In the genomic region with DNA sequence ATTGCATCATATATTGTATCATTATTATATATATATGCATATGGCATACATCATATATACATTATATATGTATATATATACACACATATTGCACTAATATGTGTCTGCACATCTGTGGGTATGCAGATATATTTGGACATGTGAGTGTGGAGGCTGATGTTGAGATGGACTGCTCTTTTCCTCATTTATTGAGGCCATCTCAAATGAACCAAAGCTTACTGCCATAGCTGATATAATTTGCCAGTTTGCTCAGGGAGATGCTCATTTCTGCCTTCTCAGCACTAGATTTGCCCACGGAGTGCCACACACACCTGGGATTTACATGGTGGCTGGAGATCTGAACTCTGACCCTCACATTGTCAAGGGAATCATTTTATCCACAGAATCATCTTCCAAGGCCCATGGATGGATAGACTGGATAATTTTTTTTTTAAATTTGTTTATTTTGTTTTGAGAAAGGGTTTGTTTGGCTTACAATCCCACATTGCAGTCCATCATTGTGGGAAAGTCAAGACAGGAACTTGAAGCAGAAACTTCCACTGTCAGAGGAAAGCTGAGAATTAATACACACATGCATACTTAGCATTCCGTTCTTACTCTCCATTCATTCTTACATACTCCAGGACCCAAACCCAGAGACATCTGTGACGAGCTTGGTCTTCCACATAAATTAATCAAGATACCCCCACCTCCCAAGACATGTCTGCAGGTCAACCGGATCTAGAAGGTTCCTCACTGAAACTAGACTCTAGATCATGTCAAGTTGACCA, we compare ENCODE assay signal across 19 mouse cellular contexts.
DNase-seq lines count a peak whose midpoint lies in the region; ATAC-seq and TF ChIP-seq lines count a peak whose summit lies in the region.
"Had no signal": no experiment of that assay in that cellular context is flagged by ENCODE, and none has a peak within 500 bp of the region (broad histone marks: within the 10 kb centered on the region; RNA-seq: fewer than 3 reads in every experiment).

No protein-coding gene starts in this region.

- peak; percentile 79 for DNase-seq in midbrain, embryonic 11.5 days (ENCODE audit: low spot score, missing footprints)
- DNase-seq in c-Kit-positive CD71-negative TER-119-negative erythroid progenitor cells, embryonic 14.5 days (ENCODE audit: low read depth), result peak; percentile 3
- peak; percentile 26 for DNase-seq in hindlimb bud, embryonic 11.5 days (ENCODE audit: extremely low spot score, low read depth, low spot score)
- no peak for DNase-seq in kidney, adult 8-10 months
- no peak for DNase-seq in thymus, adult 2 months
- DNase-seq: adrenal gland, adult 2 months; adrenal gland, postnatal 10 days; adrenal gland, postnatal 25 days; cerebellum, adult 11-12 months; cerebellum, adult 2 months; cerebellum, adult 9-10 months; cerebellum, postnatal 10 days; cerebellum, postnatal 25 days had no signal

- no peak for ATAC-seq in midbrain, embryonic 11.5 days (ENCODE audit: low FRiP score)
- ATAC-seq in midbrain, embryonic 15.5 days (replicated peaks), result no peak
- ATAC-seq in forebrain, embryonic 16.5 days, result no peak
- ATAC-seq: forebrain, embryonic 13.5 days; forebrain, embryonic 15.5 days had no signal

- TF ChIP-seq CTCF in thymus, adult 2 months (IDR thresholded peaks at IDR 0.05; ENCODE audit: borderline replicate concordance, control insufficient read depth, extremely low read depth, insufficient read depth, low read length, poor library complexity), result no peak

- no peak overlapping the region for H3K9ac ChIP-seq in midbrain, embryonic 11.5 days (ENCODE audit: low read length)
- no peak overlapping the region for H3K9ac ChIP-seq in midbrain, embryonic 15.5 days
- H3K9ac ChIP-seq in forebrain, embryonic 16.5 days (replicated peaks; ENCODE audit: low read depth, low read length), result no peak overlapping the region
- H3K9ac ChIP-seq: embryonic facial prominence, embryonic 12.5 days; forebrain, embryonic 13.5 days; forebrain, embryonic 15.5 days had no signal

- no peak overlapping the region for H3K4me2 ChIP-seq in midbrain, embryonic 11.5 days
- H3K4me2 ChIP-seq in midbrain, embryonic 15.5 days, result no peak overlapping the region
- no peak overlapping the region for H3K4me2 ChIP-seq in forebrain, embryonic 16.5 days (ENCODE audit: low read length)
- H3K4me2 ChIP-seq: embryonic facial prominence, embryonic 12.5 days; forebrain, embryonic 13.5 days; forebrain, embryonic 15.5 days had no signal

- no peaks in the 10 kb centered on the region for H3K4me1 ChIP-seq in midbrain, embryonic 11.5 days (ENCODE audit: control insufficient read depth, insufficient read depth, low read length)
- H3K4me1 ChIP-seq in midbrain, embryonic 15.5 days, result peaks cover 3% of the 10 kb centered on the region; the same call in 1 of the 2 replicates
- H3K4me1 ChIP-seq in forebrain, embryonic 16.5 days (replicated peaks; ENCODE audit: control insufficient read depth, insufficient read depth, low read length), result peaks cover 3% of the 10 kb centered on the region; the same call in 1 of the 2 replicates
- no peaks in the 10 kb centered on the region; the same call in 1 of the 2 replicates for H3K4me1 ChIP-seq in thymus, adult 2 months (replicated peaks; ENCODE audit: control insufficient read depth, insufficient read depth, low read length)
- H3K4me1 ChIP-seq: embryonic facial prominence, embryonic 10.5 days; embryonic facial prominence, embryonic 12.5 days; forebrain, embryonic 13.5 days; forebrain, embryonic 15.5 days had no signal

- no peaks in the 10 kb centered on the region for H3K36me3 ChIP-seq in midbrain, embryonic 11.5 days (ENCODE audit: control insufficient read depth, insufficient read depth, low read length)
- no peaks in the 10 kb centered on the region for H3K36me3 ChIP-seq in midbrain, embryonic 15.5 days (replicated peaks)
- no peaks in the 10 kb centered on the region for H3K36me3 ChIP-seq in forebrain, embryonic 16.5 days (ENCODE audit: control insufficient read depth, insufficient read depth)
- H3K36me3 ChIP-seq in thymus, adult 2 months (ENCODE audit: control insufficient read depth, insufficient read depth, low read length), result no peaks in the 10 kb centered on the region
- H3K36me3 ChIP-seq: embryonic facial prominence, embryonic 10.5 days; embryonic facial prominence, embryonic 12.5 days; forebrain, embryonic 15.5 days had no signal

- H3K27me3 ChIP-seq in midbrain, embryonic 11.5 days (ENCODE audit: control insufficient read depth, insufficient read depth, low read length), result no peaks in the 10 kb centered on the region
- H3K27me3 ChIP-seq in midbrain, embryonic 15.5 days (replicated peaks), result no peaks in the 10 kb centered on the region
- no peaks in the 10 kb centered on the region for H3K27me3 ChIP-seq in forebrain, embryonic 16.5 days (replicated peaks; ENCODE audit: control insufficient read depth, insufficient read depth, low read length)
- H3K27me3 ChIP-seq in thymus, adult 2 months (ENCODE audit: control insufficient read depth, insufficient read depth, low read length), result no peaks in the 10 kb centered on the region
- H3K27me3 ChIP-seq: embryonic facial prominence, embryonic 12.5 days; forebrain, embryonic 13.5 days; forebrain, embryonic 15.5 days had no signal

- TF ChIP-seq POLR2A in thymus, adult 2 months (IDR thresholded peaks at IDR 0.05; ENCODE audit: control insufficient read depth, extremely low read depth, insufficient read depth, low read length, poor library complexity), result no peak

- H3K4me3 ChIP-seq in midbrain, embryonic 11.5 days (ENCODE audit: low read depth, low read length), result no peak overlapping the region
- H3K4me3 ChIP-seq in midbrain, embryonic 15.5 days, result no peak overlapping the region
- no peak overlapping the region for H3K4me3 ChIP-seq in forebrain, embryonic 16.5 days (replicated peaks; ENCODE audit: low read length)
- H3K4me3 ChIP-seq in thymus, adult 2 months (ENCODE audit: control insufficient read depth, insufficient read depth, low read length), result no peak overlapping the region
- H3K4me3 ChIP-seq: embryonic facial prominence, embryonic 10.5 days; embryonic facial prominence, embryonic 12.5 days; forebrain, embryonic 13.5 days; forebrain, embryonic 15.5 days had no signal

- H3K9me3 ChIP-seq in midbrain, embryonic 11.5 days (ENCODE audit: control insufficient read depth, low read length), result no peaks in the 10 kb centered on the region
- H3K9me3 ChIP-seq in midbrain, embryonic 15.5 days, result no peaks in the 10 kb centered on the region
- no peaks in the 10 kb centered on the region for H3K9me3 ChIP-seq in forebrain, embryonic 16.5 days (ENCODE audit: control insufficient read depth, low read length)
- H3K9me3 ChIP-seq: embryonic facial prominence, embryonic 10.5 days; embryonic facial prominence, embryonic 12.5 days; forebrain, embryonic 13.5 days; forebrain, embryonic 15.5 days had no signal

- H3K27ac ChIP-seq in midbrain, embryonic 11.5 days (ENCODE audit: low read depth, low read length), result no peak overlapping the region
- no peak overlapping the region for H3K27ac ChIP-seq in midbrain, embryonic 15.5 days
- H3K27ac ChIP-seq in forebrain, embryonic 16.5 days (ENCODE audit: low read length), result no peak overlapping the region
- H3K27ac ChIP-seq in thymus, adult 2 months (ENCODE audit: control insufficient read depth, insufficient read depth, low read length), result no peak overlapping the region
- H3K27ac ChIP-seq: embryonic facial prominence, embryonic 10.5 days; embryonic facial prominence, embryonic 12.5 days; forebrain, embryonic 13.5 days; forebrain, embryonic 15.5 days had no signal

- WGBS in midbrain, embryonic 11.5 days, result 79% methylated on average over 4 of the region's 4 CpGs
- WGBS in midbrain, embryonic 15.5 days, result 83% methylated on average over 4 of the region's 4 CpGs
- WGBS in forebrain, embryonic 16.5 days, result 84% methylated on average over 4 of the region's 4 CpGs
- WGBS in thymus, adult 2 months, result 85% methylated on average over 4 of the region's 4 CpGs

Comparison
In these comparisons a context has a peak if more than half of its experiments do, and no peak if none do; other contexts are left out.
1. DNase-seq: peak in midbrain, embryonic 11.5 days (single experiment), c-Kit-positive CD71-negative TER-119-negative erythroid progenitor cells, embryonic 14.5 days (single experiment) and hindlimb bud, embryonic 11.5 days (single experiment); none in kidney, adult 8-10 months (0 of 2) and thymus, adult 2 months (single experiment).